Mouse (Mus musculus): Measurements from ENCODE around the gene Tmco4. TPM values are rescaled to one million over a fixed set of nuclear protein-coding genes. Genes with fewer than 3 reads are reported as not detected.

Gene Tmco4
- 3.7 and 4.1 TPM in 2 replicates for polyA plus RNA-seq (2015; fragmentation: Nextera tagmentation; extraction: Ambion mirVana)

GRCm38 (mm10) chr4:138972827-138973718 lies at the start of gene Tmco4:
TSS of gene Tmco4 (plus strand) at chr4:138972888.

DNA sequence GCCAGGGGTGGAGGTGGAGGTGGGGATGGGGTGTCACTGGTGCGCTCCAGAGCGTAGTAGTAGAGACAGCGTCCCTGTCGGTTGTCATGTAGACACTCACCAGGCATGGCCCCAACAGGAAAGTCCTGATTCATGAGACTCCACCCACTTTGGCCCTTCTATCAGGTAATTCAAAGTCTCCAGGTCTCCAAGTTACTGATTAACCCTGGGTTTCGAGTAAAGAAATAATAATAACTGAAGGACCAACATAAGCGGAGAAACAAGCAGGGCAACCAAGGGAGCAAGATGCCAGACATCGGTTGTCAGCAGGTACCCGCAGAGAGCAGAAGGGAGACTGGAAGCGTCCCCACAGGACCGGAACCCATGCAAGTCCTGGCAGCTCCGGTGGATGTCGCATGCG lies 5.8 kb upstream of the Tmco4 start, which contains the start of gene Rnf186:
Gene Rnf186 (plus strand): TSS at position 247 of the 400 bp plus-strand sequence.

DNA sequence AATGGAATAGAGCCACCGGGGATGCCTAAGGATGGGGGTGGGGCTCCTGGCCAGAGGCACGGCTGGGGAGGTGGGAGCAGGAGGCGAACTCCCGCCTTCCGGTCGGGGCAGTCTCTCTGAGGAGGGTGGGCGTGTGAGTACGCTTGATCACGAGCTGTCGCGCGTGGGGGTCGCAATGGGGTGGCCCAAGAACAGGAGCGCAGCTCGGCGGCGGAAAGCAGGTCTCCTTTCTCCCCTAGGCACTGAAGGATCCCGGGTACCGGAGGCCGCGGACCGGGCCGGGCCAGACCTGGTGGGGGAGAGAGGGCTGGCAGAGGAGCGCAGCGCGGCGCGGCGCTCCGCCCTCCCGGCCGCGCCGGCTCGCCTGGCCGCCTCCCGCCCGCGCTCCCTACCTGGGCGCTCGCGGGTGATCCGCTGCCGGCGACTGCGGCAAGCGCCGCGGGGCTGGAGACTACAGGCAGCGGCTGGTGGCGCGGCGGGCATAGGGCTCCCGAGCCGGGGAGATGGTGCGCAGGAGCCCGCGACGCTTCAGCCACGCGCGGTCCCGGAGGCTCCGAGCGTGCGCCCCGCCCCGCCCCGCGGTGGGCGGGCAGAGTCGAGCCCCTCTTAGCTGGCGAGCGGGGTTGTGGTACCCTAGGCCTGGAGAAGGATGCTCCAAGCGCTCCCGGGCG lies 102.5 kb downstream of the Tmco4 start, which contains the start of gene Htr6:
Gene Htr6 (minus strand): TSS at position 530 of the 671 bp plus-strand sequence.

DNA sequence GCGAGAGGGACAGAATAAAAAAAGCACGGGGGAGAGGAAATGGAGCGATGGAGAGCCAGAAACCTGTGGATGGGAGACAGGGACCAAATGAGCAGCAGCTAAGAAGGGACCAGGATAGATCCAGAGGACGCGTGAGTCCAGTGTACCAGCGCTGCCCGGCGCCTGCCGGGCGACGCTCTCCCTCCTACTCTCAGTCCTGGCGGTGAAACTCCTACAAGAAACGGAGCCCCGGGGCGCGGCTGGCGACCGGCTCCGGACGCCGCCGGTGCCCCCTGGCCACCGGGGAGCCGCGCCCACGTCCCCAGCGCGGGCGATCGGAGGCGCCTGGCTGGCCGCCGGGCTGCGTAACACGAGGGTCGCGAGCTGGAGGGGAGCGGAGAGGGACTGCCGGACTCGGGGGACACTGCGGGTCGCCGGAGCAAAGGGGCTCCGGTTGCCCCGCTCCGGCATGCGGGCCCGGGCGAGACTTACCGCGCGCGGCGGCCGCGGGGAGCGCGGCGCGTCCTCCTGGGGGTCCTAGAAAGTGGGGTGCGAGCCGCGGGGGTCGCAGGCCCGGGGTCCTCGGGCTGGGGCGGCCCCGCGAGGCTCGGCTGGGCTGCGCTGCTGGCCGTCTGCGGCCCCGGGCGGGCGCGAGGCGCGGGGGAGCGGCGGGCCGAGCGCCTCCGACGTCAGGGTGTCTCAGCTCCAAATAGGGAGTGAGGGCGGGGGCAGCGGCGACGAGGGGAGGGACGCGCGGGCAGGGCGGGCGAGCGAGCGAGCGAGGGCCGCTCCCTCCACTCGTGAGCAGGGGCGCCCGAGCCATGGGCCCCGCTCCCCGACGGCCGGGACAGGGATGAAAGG lies 119.9 kb downstream of the Tmco4 start, which contains the start of gene Nbl1:
Gene Nbl1 (minus strand): TSS at position 638 of the 840 bp plus-strand sequence.

Other genes starting within 250 kb of the Tmco4 start
- gene Pla2g2c, start 248.1 kb upstream of the Tmco4 start, polyA plus RNA-seq (2015; fragmentation: Nextera tagmentation; extraction: Ambion mirVana) = 0.18 and 0.21 TPM in 2 replicates
- 0.31 and 0.37 TPM in 2 replicates for gene Ubxn10, start 235.7 kb upstream of the Tmco4 start, polyA plus RNA-seq (2015; fragmentation: Nextera tagmentation; extraction: Ambion mirVana)
- gene Pla2g2f, start 215.3 kb upstream of the Tmco4 start, polyA plus RNA-seq (2015; fragmentation: Nextera tagmentation; extraction: Ambion mirVana) = 3.3 TPM in 1 of 2 replicates, not detected in the other
- 0.12 and 0.40 TPM in 2 replicates for gene Pla2g2d, start 197.2 kb upstream of the Tmco4 start, polyA plus RNA-seq (2015; fragmentation: Nextera tagmentation; extraction: Ambion mirVana)
- gene Pla2g5, start 109.4 kb upstream of the Tmco4 start, polyA plus RNA-seq (2015; fragmentation: Nextera tagmentation; extraction: Ambion mirVana) = 1.8 and 1.9 TPM in 2 replicates
- not detected in 2 replicates for gene Gm13030, start 98.9 kb upstream of the Tmco4 start, polyA plus RNA-seq (2015; fragmentation: Nextera tagmentation; extraction: Ambion mirVana)
- 0.40 TPM in 1 of 2 replicates, not detected in the other for gene Pla2g2e, start 94.9 kb upstream of the Tmco4 start, polyA plus RNA-seq (2015; fragmentation: Nextera tagmentation; extraction: Ambion mirVana)
- 4.2 and 4.5 TPM in 2 replicates for gene Otud3, start 58.9 kb upstream of the Tmco4 start, polyA plus RNA-seq (2015; fragmentation: Nextera tagmentation; extraction: Ambion mirVana)
- not detected in 2 replicates for gene Rnf186, start 5.8 kb upstream of the Tmco4 start, polyA plus RNA-seq (2015; fragmentation: Nextera tagmentation; extraction: Ambion mirVana)
- gene Htr6, start 102.7 kb downstream of the Tmco4 start, polyA plus RNA-seq (2015; fragmentation: Nextera tagmentation; extraction: Ambion mirVana) = not detected in 2 replicates
- gene Nbl1, start 120.1 kb downstream of the Tmco4 start, polyA plus RNA-seq (2015; fragmentation: Nextera tagmentation; extraction: Ambion mirVana) = 57.6 and 57.9 TPM in 2 replicates
- gene Minos1, start 158.2 kb downstream of the Tmco4 start, polyA plus RNA-seq (2015; fragmentation: Nextera tagmentation; extraction: Ambion mirVana) = 769 and 838 TPM in 2 replicates
- 350 and 374 TPM in 2 replicates for gene Capzb, start 220.0 kb downstream of the Tmco4 start, polyA plus RNA-seq (2015; fragmentation: Nextera tagmentation; extraction: Ambion mirVana)